Mouse (Mus musculus): ENCODE measurements around the gene Smg9. TPM values are rescaled to one million over a fixed set of nuclear protein-coding genes. Genes with fewer than 3 reads are reported as not detected.

Gene Smg9
- total and polyA plus RNA-seq, 3 experiments = 54.6 to 95.3 TPM; not detected in 1

- H3K9ac ChIP-seq (ENCODE audit: control insufficient read depth, low read depth, low read length, poor library complexity, severe bottlenecking) = no peak overlapping the region
- H3K4me1 ChIP-seq (ENCODE audit: control insufficient read depth in 1 of 2, insufficient read depth in 2 of 2, low read length in 2 of 2) = peaks cover 0 to 8% of the 10 kb centered on the region in 2 experiments; a peak in 3 of 4 replicates
- no peaks in the 10 kb centered on the region for H3K9me3 ChIP-seq (replicated peaks; ENCODE audit: insufficient read depth, low read length)
- H3K36me3 ChIP-seq (ENCODE audit: control insufficient read depth in 1 of 2, insufficient read depth in 2 of 2, low read length in 2 of 2) = peaks cover 0 to 7% of the 10 kb centered on the region in 2 experiments; a peak in 2 of 4 replicates
- no peaks in the 10 kb centered on the region for H3K79me2 ChIP-seq (ENCODE audit: control insufficient read depth, insufficient read depth, low read length, poor library complexity)
- H3K27me3 ChIP-seq (ENCODE audit: control insufficient read depth in 1 of 2, insufficient read depth in 2 of 2, low read length in 2 of 2) = no peaks in the 10 kb centered on the region
- no peak for DNase-seq (ENCODE audit: low read depth, low spot score)
- H3K27ac ChIP-seq (ENCODE audit: control insufficient read depth, low read depth, low read length) = no peak overlapping the region
- no peak overlapping the region for H3K4me3 ChIP-seq (ENCODE audit: control insufficient read depth in 1 of 2, insufficient read depth in 1 of 2, low read depth in 2 of 2, low read length in 2 of 2)
- TF ChIP-seq ZNF384 (IDR thresholded peaks at IDR 0.05; ENCODE audit: low read depth, low read length) (0 out of 2 replicates have a peak, but pooled peaks have one; percentile 12), GATA1 (IDR thresholded peaks at IDR 0.05; ENCODE audit: low read depth, low read length) (0 out of 2 replicates have a peak, but pooled peaks have one; percentile 21), ETS1 (IDR thresholded peaks at IDR 0.05; ENCODE audit: low read depth, low read length) (peak; percentile 57; the same call in 1 of the 2 replicates), POLR2AphosphoS2 (IDR thresholded peaks at IDR 0.05; ENCODE audit: low read length) (no peak)
These were observed 40.5 kb downstream of the Smg9 start for GRCm38 (mm10) chr7:24439891-24440290.

GRCm38 (mm10) chr7:24441785-24442184 is 42.4 kb downstream of the Smg9 start:
- peak; percentile 87 for DNase-seq (ENCODE audit: low read depth, low spot score)
- H3K27ac ChIP-seq (ENCODE audit: control insufficient read depth, low read depth, low read length) = no peak overlapping the region
- H3K9me3 ChIP-seq (replicated peaks; ENCODE audit: insufficient read depth, low read length) = no peaks in the 10 kb centered on the region

GRCm38 (mm10) chr7:24442313-24442712 is 42.9 kb downstream of the Smg9 start:
- Histone ChIP-seq H3K4me1 (ENCODE audit: control insufficient read depth in 1 of 2, insufficient read depth in 2 of 2, low read length in 2 of 2) (peaks cover 0 to 8% of the 10 kb centered on the region in 2 experiments; a peak in 3 of 4 replicates), H3K79me2 (ENCODE audit: control insufficient read depth, insufficient read depth, low read length, poor library complexity) (no peaks in the 10 kb centered on the region), H3K27ac (ENCODE audit: control insufficient read depth, low read depth, low read length) (no peak overlapping the region), H3K4me3 (ENCODE audit: control insufficient read depth in 1 of 2, insufficient read depth in 1 of 2, low read depth in 2 of 2, low read length in 2 of 2) (no peak overlapping the region), H3K36me3 (ENCODE audit: control insufficient read depth in 1 of 2, insufficient read depth in 2 of 2, low read length in 2 of 2) (peaks cover 0 to 7% of the 10 kb centered on the region in 2 experiments; a peak in 2 of 4 replicates), H3K9me3 (replicated peaks; ENCODE audit: insufficient read depth, low read length) (no peaks in the 10 kb centered on the region), H3K27me3 (ENCODE audit: control insufficient read depth in 1 of 2, insufficient read depth in 2 of 2, low read length in 2 of 2) (no peaks in the 10 kb centered on the region), H3K9ac (ENCODE audit: control insufficient read depth, low read depth, low read length, poor library complexity, severe bottlenecking) (no peak overlapping the region)
- TF ChIP-seq ZC3H11A (IDR thresholded peaks at IDR 0.05; ENCODE audit: low read depth, low read length) = no peak
- TF ChIP-seq BHLHE40 (IDR thresholded peaks at IDR 0.05; ENCODE audit: borderline replicate concordance, low read depth, low read length) = no peak
- TF ChIP-seq HCFC1 (IDR thresholded peaks at IDR 0.05; ENCODE audit: low read depth, low read length) = no peak
- no peak for TF ChIP-seq USF1 (IDR thresholded peaks at IDR 0.05; ENCODE audit: low read depth, low read length)
- no peak for TF ChIP-seq EP300 (IDR thresholded peaks at IDR 0.05; ENCODE audit: low read depth in 1 of 2, low read length in 2 of 2)
- no peak for TF ChIP-seq POLR2AphosphoS5 (IDR thresholded peaks at IDR 0.05; ENCODE audit: borderline replicate concordance, low read depth, low read length)
- no peak for TF ChIP-seq MAZ (IDR thresholded peaks at IDR 0.05; ENCODE audit: low read depth, low read length)
- no peak for TF ChIP-seq POLR2AphosphoS2 (IDR thresholded peaks at IDR 0.05; ENCODE audit: low read length)
- TF ChIP-seq CHD1 (IDR thresholded peaks at IDR 0.05; ENCODE audit: low read depth, low read length) = no peak
- TF ChIP-seq GABPA (IDR thresholded peaks at IDR 0.05; ENCODE audit: low read depth, low read length) = no peak
- no peak for TF ChIP-seq JUND (IDR thresholded peaks at IDR 0.05; ENCODE audit: low read depth, low read length)
- no peak for TF ChIP-seq CHD2 (IDR thresholded peaks at IDR 0.05; ENCODE audit: low read length)
- TF ChIP-seq USF2 (IDR thresholded peaks at IDR 0.05; ENCODE audit: borderline replicate concordance in 1 of 2, insufficient read depth in 1 of 2, low read depth in 1 of 2, low read length in 2 of 2) = no peak
- no peak for TF ChIP-seq GATA1 (IDR thresholded peaks at IDR 0.05; ENCODE audit: low read depth, low read length)
- DNase-seq (ENCODE audit: low read depth, low spot score) = no peak

More at GRCm38 (mm10) chr7:24441785-24442184, 42.4 kb downstream of the Smg9 start:
- Histone ChIP-seq H3K27me3 (ENCODE audit: control insufficient read depth in 1 of 2, insufficient read depth in 2 of 2, low read length in 2 of 2) (no peaks in the 10 kb centered on the region), H3K9ac (ENCODE audit: control insufficient read depth, low read depth, low read length, poor library complexity, severe bottlenecking) (no peak overlapping the region), H3K36me3 (ENCODE audit: control insufficient read depth in 1 of 2, insufficient read depth in 2 of 2, low read length in 2 of 2) (peaks cover 0 to 7% of the 10 kb centered on the region in 2 experiments; a peak in 2 of 4 replicates), H3K4me1 (ENCODE audit: control insufficient read depth in 1 of 2, insufficient read depth in 2 of 2, low read length in 2 of 2) (peaks cover 0 to 8% of the 10 kb centered on the region in 2 experiments; a peak in 3 of 4 replicates), H3K79me2 (ENCODE audit: control insufficient read depth, insufficient read depth, low read length, poor library complexity) (no peaks in the 10 kb centered on the region), H3K4me3 (ENCODE audit: control insufficient read depth in 1 of 2, insufficient read depth in 1 of 2, low read depth in 2 of 2, low read length in 2 of 2) (no peak overlapping the region)
- TF ChIP-seq NRF1 (IDR thresholded peaks at IDR 0.05; ENCODE audit: insufficient read depth, low read depth, low read length, poor library complexity, severe bottlenecking) = no peak
- no peak for TF ChIP-seq TAL1 (IDR thresholded peaks at IDR 0.05; ENCODE audit: low read length)
- 0 out of 2 replicates have a peak, but pooled peaks have one; percentile 13 for TF ChIP-seq ZC3H11A (IDR thresholded peaks at IDR 0.05; ENCODE audit: low read depth, low read length)
- peak; percentile 71 for TF ChIP-seq RAD21 (IDR thresholded peaks at IDR 0.05; ENCODE audit: low read depth, low read length)
- TF ChIP-seq CTCF (IDR thresholded peaks at IDR 0.05 in 2 of 3, conservative IDR thresholded peaks at IDR 0.05 in 1 of 3; ENCODE audit: control insufficient read depth in 1 of 3, insufficient read depth in 1 of 3, low read depth in 2 of 3, low read length in 3 of 3, poor library complexity in 1 of 3, severe bottlenecking in 1 of 3) = peak; percentile 90 to 99 (median 99)
- TF ChIP-seq SMC3 (IDR thresholded peaks at IDR 0.05; ENCODE audit: low read depth, low read length) = peak; percentile 74
- no peak for TF ChIP-seq RCOR1 (IDR thresholded peaks at IDR 0.05; ENCODE audit: low read depth, low read length)
